Mouse (Mus musculus): ENCODE measurements around the gene Sox5.

GRCm38 (mm10) chr6:144176674-144177073 is 605.1 kb downstream of the Sox5 start:
- TF ChIP-seq POLR2A (IDR thresholded peaks at IDR 0.05; ENCODE audit: low read depth, low read length) (no peak), CTCF (IDR thresholded peaks at IDR 0.05; ENCODE audit: extremely low read depth, insufficient read depth, insufficient read length, insufficient replicate concordance) (no peak)

Data from spleen, adult 2 months (tissue).